Mouse (Mus musculus) layer of hippocampus, adult 11-12 months (tissue): ENCODE data around the gene Tpd52l2.
A peak's percentile ranks its signal among the peaks of the same experiment; 100 is the strongest.

Experiments used
- DNase-seq: peaks from one replicate; pipeline ENCODE4 v3.0.0; 2022; ENCODE audit warnings: low spot score

The Tpd52l2 gene

GRCm38 (mm10) chr2:181496831-181497547 lies at the start of gene Tpd52l2:
Gene Tpd52l2 (plus strand): TSS chr2:181497142.
- DNase-seq, result peak; percentile 94

GRCm38 (mm10) chr2:181452181-181452580 lies 44.8 kb upstream of the Tpd52l2 start:
- no peak for DNase-seq

DNA sequence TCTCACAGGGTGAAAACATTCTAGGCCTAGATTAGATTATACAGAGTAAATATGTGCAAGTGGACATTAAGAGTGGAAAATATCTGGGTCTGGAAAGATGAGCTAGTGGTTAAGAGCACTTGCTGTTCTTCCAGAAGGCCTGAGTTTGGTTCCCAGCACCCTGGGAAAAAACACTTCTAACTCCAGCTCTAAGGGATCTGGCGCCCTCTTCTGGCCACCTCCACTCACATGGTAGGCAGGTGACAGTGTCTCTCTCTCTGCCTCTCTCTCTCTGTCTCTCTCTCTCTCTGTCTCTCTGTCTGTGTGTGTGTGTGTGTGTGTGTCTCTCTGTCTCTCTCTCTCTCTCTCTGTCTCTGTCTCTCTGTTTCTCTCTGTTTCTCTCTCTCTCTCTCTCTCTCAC lies 43.7 kb upstream of the Tpd52l2 start:
- DNase-seq, result no peak

GRCm38 (mm10) chr2:181455899-181456298 lies 41.0 kb upstream of the Tpd52l2 start:
- DNase-seq, result no peak

DNA sequence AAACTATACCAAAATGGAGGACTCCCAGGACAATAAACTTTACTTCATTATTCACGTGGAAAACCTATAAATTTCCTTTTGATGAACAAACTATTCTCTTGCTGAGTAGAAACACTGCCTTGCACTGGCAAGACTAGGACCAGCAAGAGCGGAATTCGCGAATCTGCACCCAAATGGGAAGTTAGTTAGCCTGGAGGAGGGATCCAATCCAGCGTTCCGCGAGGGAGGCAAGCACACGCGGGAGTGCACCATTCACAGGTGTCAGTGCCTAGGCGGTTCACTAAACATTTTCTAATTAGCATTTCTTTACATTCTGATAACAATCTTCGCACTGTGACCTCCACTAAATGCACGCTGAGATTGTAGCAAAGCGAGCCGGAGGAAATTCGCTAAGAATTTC lies 39.1 kb upstream of the Tpd52l2 start:
- DNase-seq, result no peak

DNA sequence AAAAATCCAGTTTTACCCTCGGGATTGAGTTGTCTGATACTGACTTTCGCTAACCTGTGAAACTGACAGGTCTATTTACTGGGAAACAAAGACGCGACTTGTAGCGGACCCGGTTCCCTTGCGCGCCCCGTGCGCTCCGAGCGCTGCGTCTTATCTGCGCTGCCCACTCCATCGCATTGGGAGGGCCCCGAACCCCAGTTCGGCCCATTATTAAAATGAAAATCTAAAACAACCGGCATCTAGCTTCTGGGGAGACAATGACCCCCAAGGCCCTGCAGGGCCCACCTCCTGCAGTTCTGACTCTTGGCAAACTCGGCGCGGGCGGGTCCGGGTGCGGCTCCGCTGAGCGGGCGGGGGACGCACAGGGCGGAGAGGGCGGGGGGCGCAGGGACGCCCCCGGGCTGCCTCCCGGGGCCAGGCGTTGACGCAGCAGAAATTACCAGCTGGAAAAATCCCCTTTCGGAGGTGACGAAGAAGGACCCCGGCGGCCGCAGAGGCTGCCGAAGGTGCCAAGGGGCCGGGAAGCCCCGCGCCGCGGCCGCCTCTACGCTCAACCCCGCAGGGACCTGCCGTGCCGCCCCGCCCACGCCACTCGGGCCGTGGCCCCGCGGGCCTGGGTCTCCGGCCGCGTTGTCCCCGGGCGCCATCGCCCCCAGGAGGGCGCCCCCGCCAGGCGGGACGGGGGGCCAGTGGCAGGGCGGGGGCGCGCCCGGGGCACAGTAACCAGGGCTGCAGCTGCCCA lies 38.4 kb upstream of the Tpd52l2 start:
- no peak for DNase-seq

- DNase-seq, result peak; percentile 75
Measured at GRCm38 (mm10) chr2:181459153-181459672, 37.7 kb upstream of the Tpd52l2 start, which contains the start of gene Zbtb46. Gene Zbtb46 (minus strand): TSS chr2:181459426.

- DNase-seq, result peak; percentile 15
Measured at GRCm38 (mm10) chr2:181459673-181460621, 37.0 kb upstream of the Tpd52l2 start.

DNA sequence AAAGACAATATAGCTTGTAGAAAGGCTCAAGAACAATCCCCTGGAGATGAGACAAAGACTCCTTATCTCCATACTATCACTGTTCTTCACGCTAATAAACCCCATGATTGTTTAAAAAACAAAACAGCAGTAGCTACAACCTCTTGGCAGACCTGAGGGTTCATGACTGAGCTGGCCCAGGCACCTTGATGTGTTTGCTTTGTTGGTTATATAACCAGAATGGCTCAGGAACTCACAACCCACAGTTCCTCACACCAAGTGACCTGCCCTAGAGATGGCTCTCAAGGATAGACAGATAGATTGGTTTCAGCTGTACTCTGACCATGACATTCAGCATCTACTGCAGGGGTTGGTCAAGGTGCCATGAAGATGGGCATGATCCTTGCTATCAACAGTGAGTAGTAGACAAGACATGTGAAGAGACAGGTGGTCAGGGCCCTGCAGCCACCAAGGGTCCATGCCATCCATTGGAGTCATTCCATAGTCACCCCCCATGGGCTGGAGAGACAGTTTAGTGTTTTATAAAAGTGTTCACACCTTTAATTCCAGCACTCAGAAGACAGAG lies 35.3 kb upstream of the Tpd52l2 start:
- no peak for DNase-seq

DNA sequence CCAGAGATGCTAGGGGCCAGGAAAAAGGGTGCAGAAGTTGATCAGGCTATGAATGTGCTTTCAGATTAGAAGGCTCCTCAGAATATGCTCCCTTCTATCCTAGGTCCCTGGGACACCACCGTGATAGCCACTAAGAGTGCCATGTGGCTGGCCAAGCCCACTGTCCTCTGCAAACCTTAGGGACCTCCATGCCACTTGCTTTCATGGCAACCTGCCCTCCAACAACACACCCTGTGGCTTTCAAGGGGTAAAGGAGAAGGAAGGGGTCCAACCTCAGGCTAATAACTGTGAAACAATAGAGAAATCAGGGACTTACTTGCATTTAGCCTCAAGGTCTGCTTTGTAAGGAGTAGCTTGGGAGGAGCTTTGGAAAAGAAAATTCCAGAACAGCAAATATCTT lies 34.3 kb upstream of the Tpd52l2 start:
- no peak for DNase-seq

DNA sequence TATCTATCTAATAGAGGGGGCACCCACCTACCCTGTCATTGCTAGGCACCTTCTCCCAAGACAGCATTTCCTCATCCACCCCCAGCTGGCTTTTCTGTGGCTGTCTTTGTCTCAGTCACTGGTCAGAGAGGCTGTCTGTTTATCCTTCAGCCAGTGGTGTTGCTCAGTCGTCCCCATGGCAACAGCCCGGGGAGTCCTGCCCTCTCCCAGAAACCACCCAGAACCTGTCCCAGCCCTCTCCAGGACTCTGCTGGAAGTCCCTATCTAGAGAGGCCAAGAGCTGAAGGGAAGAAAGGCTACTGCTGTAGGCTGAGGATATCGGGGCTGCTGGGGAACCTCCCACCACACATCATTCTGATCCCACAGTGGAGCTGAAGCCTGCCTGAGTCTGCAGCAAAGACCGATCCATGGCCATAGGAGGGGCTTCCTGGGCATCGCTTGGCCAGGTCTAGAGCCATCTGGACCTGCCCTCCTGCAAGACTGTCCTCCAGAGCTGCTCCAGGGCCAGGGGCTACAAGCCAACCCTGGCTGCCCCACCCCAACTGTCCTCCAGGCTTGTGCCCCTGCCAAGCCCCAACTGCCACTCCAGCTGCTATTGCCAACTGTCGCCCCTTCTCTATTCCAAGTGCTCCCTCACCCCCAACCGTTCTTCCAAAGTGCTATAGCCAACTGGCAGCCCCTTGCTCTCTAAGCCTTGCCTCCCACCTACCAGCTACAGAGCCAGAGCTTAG lies 33.8 kb upstream of the Tpd52l2 start:
- DNase-seq, result peak; percentile 33

DNA sequence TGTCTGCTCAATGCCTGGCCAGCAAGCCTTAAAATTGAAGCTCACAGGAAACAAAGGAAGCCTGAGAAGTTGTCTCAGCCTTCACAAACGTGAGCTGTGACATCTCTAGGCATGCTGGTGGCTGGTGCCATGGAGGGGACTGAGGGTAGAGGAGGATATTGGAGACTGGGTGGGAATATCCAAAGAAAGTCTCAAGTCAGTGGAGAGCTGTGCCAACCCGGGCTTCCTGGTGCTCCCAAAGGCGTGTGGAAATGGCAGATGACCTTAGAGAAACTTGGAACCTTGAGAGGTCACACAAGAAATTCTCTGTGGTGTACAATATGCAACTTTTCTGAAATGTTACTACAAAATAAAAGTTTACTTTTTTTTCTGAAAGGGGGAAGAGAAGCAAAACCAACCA lies 31.5 kb upstream of the Tpd52l2 start:
- no peak for DNase-seq

DNA sequence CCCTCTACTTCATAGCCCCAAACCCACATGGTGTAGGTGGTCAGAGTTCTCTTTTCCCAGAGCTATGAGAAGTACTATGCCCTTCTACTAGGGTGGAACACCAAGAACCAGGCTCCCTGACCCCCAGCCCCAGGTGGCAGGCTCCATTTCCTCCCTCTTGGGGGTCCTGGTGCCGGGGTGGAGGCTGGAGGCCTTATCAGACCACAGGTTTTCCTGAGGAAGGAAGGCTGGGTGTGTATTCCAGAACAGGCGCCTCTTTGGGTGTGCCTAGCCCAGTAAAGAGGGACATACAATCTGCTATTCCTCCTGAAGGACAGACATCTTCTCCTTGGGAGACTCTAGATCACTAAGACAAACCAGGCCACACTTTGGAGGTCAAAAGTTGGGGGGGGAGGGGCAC lies 26.7 kb upstream of the Tpd52l2 start:
- no peak for DNase-seq

- no peak for DNase-seq
Measured at GRCm38 (mm10) chr2:181471246-181471645, 25.7 kb upstream of the Tpd52l2 start.

DNA sequence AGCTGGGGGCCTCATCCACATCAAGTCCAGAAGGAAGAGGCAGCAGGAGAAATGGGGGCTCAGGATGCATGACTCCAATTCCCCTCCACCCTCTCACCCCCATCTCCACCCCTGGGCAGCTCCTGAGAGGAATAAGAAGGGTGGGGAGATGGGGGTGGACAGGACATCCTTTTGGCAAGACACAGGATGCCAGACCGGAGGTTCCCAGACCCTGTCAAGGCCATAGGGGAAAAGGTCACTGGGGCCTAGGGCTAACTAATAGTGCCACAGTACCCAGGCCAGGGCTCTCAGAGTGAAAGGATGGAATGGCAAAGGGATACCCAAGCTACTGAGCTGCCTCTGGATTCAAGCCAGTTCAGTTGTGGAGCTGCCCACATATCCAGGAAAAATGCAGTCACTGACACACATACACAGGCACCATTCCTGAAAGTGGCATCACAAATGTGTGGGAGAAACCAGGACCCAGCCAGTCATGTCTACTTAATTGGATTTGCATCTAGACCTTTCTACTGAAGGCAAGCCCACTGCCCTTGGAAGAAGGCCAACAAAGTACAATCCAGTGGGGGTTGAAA lies 24.6 kb upstream of the Tpd52l2 start:
- DNase-seq, result no peak

DNA sequence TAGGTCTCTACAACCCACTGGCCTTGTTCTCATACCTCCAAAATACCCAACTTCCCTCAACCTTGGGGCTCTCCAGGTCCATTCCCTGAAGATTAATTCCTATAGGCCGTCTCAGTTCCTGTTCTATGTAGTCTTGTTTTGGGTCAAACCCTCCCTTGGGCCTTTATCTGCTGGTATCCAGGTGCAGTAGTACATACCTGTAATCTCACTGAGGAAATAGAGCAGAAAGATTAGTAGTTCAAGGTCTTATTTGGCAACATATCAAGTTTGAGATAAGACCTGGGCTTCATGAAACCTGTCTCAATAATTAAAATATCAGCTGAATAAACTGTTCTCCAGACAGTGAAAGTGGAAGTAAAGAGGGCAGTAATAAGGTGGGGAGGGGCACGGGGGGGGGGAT lies 13.8 kb upstream of the Tpd52l2 start:
- no peak for DNase-seq

- no peak for DNase-seq
Measured at GRCm38 (mm10) chr2:181483562-181484318, 13.2 kb upstream of the Tpd52l2 start.

- DNase-seq, result no peak
Measured at GRCm38 (mm10) chr2:181484456-181485233, 12.3 kb upstream of the Tpd52l2 start.

DNA sequence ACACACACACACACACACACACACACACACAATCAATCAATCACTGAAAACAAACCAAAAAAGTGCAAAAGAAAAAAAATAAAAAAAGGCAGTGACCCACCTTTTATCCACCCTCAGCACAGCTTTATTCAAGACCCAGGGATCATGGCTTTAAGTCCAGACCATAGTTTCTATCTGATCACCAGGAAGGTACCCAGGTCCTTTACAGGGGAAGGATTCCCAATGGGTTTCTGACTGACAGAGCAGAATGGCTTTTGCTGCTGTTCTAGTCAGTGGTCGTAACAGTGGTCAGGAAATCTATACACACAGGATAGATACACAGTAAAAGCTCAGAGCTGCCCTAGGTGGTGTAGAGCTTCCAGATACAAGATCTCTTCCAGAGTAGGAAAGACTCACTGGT lies 11.2 kb upstream of the Tpd52l2 start:
- DNase-seq, result no peak
